Mouse (Mus musculus) midbrain, embryonic 11.5 days (tissue): ENCODE measurements around the gene Fndc3b. TPM values are rescaled to one million over a fixed set of nuclear protein-coding genes. Genes with fewer than 3 reads are reported as not detected.
A peak's percentile ranks its signal among the peaks of the same experiment; 100 is the strongest.

Experiments
- ATAC-seq: fragments of 200-750 bp; cut with Nextera tagmentation; 2 replicates; pipeline ENCODE4 v1.8.0; 2017; ENCODE audit warnings: moderate TSS enrichment, moderate library complexity; ENCODE audit not compliant: low FRiP score
- DNase-seq: peaks from one replicate; pipeline ENCODE4 v3.0.0; 2015; ENCODE audit warnings: low spot score; ENCODE audit errors: missing footprints
- H3K27ac ChIP-seq: fragments of 300-500 bp; sonication (generic); 2 replicates; pipeline ENCODE4 v1.5.1; 2014; ENCODE audit warnings: low read depth, low read length
- H3K27me3 ChIP-seq: fragments of 300-500 bp; sonication (generic); 2 replicates; pipeline ENCODE4 v1.6.1; 2014; ENCODE audit warnings: mild to moderate bottlenecking, low read length, moderate library complexity, mixed read lengths; ENCODE audit not compliant: control insufficient read depth, insufficient read depth
- H3K36me3 ChIP-seq: fragments of 300-500 bp; sonication (generic); 2 replicates; pipeline ENCODE4 v1.6.1; 2014; ENCODE audit warnings: mild to moderate bottlenecking, low read length, moderate library complexity, mixed read lengths; ENCODE audit not compliant: control insufficient read depth, insufficient read depth
- H3K4me1 ChIP-seq: fragments of 300-500 bp; sonication (generic); 2 replicates; pipeline ENCODE4 v1.6.1; 2014; ENCODE audit warnings: low read length; ENCODE audit not compliant: control insufficient read depth, insufficient read depth
- H3K4me2 ChIP-seq: fragments of 300-500 bp; sonication (generic); 2 replicates; pipeline ENCODE4 v1.6.1; 2014; ENCODE audit warnings: mild to moderate bottlenecking, moderate library complexity
- H3K4me3 ChIP-seq: fragments of 300-500 bp; sonication (generic); 2 replicates; pipeline ENCODE4 v1.5.1; 2014; ENCODE audit warnings: low read depth, low read length
- H3K9ac ChIP-seq: fragments of 300-500 bp; sonication (generic); 2 replicates; pipeline ENCODE4 v1.6.1; 2014; ENCODE audit warnings: low read length
- H3K9me3 ChIP-seq: fragments of 300-500 bp; sonication (generic); 2 replicates; pipeline ENCODE4 v1.6.1; 2016; ENCODE audit warnings: low read length; ENCODE audit not compliant: control insufficient read depth
- WGBS: fragments of 180-500 bp; shearing (Covaris S2); extraction: QIAGEN DNeasy Blood & Tissue Kit; methylation state at CpG from one replicate; pipeline ENCODE4 v1.1.7; 2014; 5-methylcytosine and 5-hydroxymethylcytosine counted together
- polyA plus RNA-seq: library from polyadenylated mRNA; unstranded; fragments of >200 nt; fragmentation: Nextera tagmentation; extraction: Ambion mirVana; gene quantifications from 2 replicates; pipeline ENCODE4 v1.2.1, GENCODE M21; 2014

Fndc3b gene
- polyA plus RNA-seq, 1 experiment from 2014 or later, result 10.1 TPM

DNA sequence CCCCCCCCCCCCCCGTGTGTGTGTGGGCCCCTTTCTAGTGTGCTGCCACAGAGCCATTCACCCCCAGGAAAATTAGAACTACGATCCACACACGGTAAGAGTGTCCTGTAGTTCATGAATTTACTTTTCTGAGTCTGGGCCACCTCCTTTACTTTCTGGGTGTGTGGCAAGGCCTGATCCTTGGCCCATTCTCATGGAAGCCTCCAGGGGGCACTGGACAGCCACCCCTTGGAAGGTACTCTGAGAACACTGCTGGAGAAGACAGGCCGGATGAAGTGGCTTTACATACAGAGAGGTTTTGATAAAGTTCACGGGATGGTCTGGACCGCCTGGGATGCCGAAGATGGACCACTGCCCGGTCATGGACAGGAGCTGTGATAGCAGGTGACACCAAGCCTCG lies 262.7 kb downstream of the Fndc3b start:
- H3K27ac ChIP-seq, result no peak overlapping the region
- H3K4me3 ChIP-seq, result no peak overlapping the region
- DNase-seq, result peak; percentile 79

GRCm38 (mm10) chr3:27439704-27440103 lies 271.4 kb downstream of the Fndc3b start:
- H3K4me2 ChIP-seq, result no peak overlapping the region
- no peaks in the 10 kb centered on the region for H3K9me3 ChIP-seq
- no peaks in the 10 kb centered on the region for H3K27me3 ChIP-seq
- 74% methylated on average over 16 of the region's 16 CpGs for WGBS
- H3K36me3 ChIP-seq, result 0 out of 2 replicates have a peak, but pooled peaks cover 2% of the 10 kb centered on the region
- H3K9ac ChIP-seq, result no peak overlapping the region
- no peak overlapping the region for H3K27ac ChIP-seq
- peaks cover 2% of the 10 kb centered on the region; the same call in 1 of the 2 replicates for H3K4me1 ChIP-seq
- DNase-seq (no peak), ATAC-seq (no peak)
- no peak overlapping the region for H3K4me3 ChIP-seq

More for the DNA sequence above, 262.7 kb downstream of the Fndc3b start:
- Histone ChIP-seq H3K36me3 (no peaks in the 10 kb centered on the region), H3K27me3 (no peaks in the 10 kb centered on the region), H3K9me3 (no peaks in the 10 kb centered on the region), H3K9ac (no peak overlapping the region), H3K4me1 (no peaks in the 10 kb centered on the region), H3K4me2 (no peak overlapping the region)
- whole genome bisulfite sequencing, result 92% methylated on average over 9 of the region's 9 CpGs
- ATAC-seq, result no peak

GRCm38 (mm10) chr3:27435096-27435620 lies 275.9 kb downstream of the Fndc3b start:
- 51% methylated on average over 6 of the region's 6 CpGs for WGBS
- H3K9ac ChIP-seq, result no peak overlapping the region
- no peaks in the 10 kb centered on the region for H3K9me3 ChIP-seq
- H3K4me2 ChIP-seq, result no peak overlapping the region
- H3K27ac ChIP-seq, result no peak overlapping the region
- no peak for ATAC-seq
- H3K4me3 ChIP-seq, result no peak overlapping the region
- peak; percentile 67 for DNase-seq
- no peaks in the 10 kb centered on the region for H3K27me3 ChIP-seq
- H3K36me3 ChIP-seq, result 0 out of 2 replicates have a peak, but pooled peaks cover 2% of the 10 kb centered on the region
- H3K4me1 ChIP-seq, result peaks cover 2% of the 10 kb centered on the region; the same call in 1 of the 2 replicates

DNA sequence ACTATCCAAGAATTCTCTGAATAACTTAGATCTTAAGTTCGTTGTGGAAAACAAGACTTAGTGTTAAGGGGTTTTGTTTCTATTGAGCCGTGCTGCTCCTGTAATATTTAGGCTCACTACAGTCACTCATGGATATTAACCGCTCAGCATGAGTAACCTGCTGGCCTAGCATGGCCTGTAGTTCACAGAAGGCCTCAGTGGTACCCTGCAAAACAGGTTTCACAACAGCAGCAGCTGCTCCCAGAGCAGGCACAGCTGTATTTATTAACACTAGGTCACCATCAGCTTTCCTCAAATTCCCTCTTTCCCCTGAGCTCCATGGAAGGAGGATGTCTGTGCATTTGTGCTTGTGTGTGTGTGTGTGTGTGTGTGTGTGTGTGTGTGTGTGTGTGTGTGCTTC lies 278.1 kb downstream of the Fndc3b start:
- ATAC-seq (no peak), DNase-seq (no peak)
- 86% methylated on average over 3 of the region's 3 CpGs for WGBS
- Histone ChIP-seq H3K36me3 (0 out of 2 replicates have a peak, but pooled peaks cover 2% of the 10 kb centered on the region), H3K4me3 (no peak overlapping the region), H3K27ac (no peak overlapping the region), H3K4me1 (peaks cover 2% of the 10 kb centered on the region; the same call in 1 of the 2 replicates), H3K27me3 (no peaks in the 10 kb centered on the region), H3K9ac (no peak overlapping the region), H3K9me3 (no peaks in the 10 kb centered on the region), H3K4me2 (no peak overlapping the region)

GRCm38 (mm10) chr3:27430621-27431263 lies 280.4 kb downstream of the Fndc3b start:
- ATAC-seq (no peak), DNase-seq (peak; percentile 72)
- Histone ChIP-seq H3K9ac (no peak overlapping the region), H3K4me2 (no peak overlapping the region), H3K27me3 (no peaks in the 10 kb centered on the region), H3K4me3 (no peak overlapping the region), H3K27ac (no peak overlapping the region), H3K36me3 (no peaks in the 10 kb centered on the region; the same call in 1 of the 2 replicates), H3K4me1 (peaks cover 2% of the 10 kb centered on the region; the same call in 1 of the 2 replicates), H3K9me3 (no peaks in the 10 kb centered on the region)
- 82% methylated on average over 13 of the region's 13 CpGs for WGBS

DNA sequence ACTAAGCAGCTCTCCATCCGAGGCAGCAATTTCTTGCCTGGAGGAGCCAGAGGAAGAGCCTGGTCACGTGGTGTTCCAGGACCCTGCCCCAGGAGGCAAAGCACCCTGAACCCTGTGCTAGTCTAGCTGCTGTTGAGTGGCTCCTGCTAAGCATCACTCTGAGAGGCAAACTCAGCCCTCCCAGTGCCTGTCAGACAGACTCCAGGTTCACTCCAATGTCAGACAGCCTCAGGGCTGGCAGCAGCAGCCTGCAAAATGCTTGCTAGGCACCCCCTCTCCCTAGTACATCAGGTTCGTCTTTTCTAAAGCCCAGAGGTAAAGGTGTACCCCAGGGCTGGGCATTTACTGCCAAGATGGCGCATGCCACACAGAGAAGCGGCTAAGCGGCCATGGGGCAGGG lies 283.7 kb downstream of the Fndc3b start:
- Histone ChIP-seq H3K9me3 (no peaks in the 10 kb centered on the region), H3K4me2 (no peak overlapping the region), H3K36me3 (no peaks in the 10 kb centered on the region; the same call in 1 of the 2 replicates), H3K4me3 (no peak overlapping the region), H3K4me1 (no peaks in the 10 kb centered on the region), H3K27me3 (no peaks in the 10 kb centered on the region), H3K9ac (no peak overlapping the region), H3K27ac (no peak overlapping the region)
- DNase-seq, result peak; percentile 80
- WGBS, result 88% methylated on average over 6 of the region's 6 CpGs
- ATAC-seq, result no peak

DNA sequence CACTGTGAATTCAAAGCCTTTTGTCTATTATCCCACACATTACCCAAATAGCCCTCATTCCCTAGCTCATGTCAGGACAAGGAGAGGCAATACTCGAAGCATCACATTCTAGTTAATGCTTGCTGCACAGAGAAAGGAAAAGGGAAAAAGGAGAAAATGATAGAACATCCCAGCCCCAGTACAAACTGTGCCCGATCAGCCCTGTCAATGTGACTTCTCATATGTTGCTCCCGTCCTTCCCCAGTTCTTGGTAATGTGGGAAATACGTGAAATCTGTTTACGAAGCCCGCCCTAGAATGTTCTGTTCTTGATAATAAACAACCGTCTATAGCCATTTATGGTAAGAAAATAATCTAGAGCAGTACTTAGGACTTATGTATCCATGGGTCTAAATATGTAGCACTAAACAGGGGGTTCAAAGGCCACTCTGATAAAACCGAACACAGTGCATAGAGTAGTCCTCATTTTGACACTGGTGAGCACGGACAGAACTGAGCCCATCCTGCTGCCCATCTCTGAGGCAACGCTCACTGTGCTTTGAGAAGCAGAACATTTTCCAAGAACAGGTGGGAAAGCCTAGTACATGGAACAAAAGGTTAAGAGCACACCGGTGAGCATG lies 286.9 kb downstream of the Fndc3b start:
- no peak overlapping the region for H3K9ac ChIP-seq
- no peak overlapping the region for H3K27ac ChIP-seq
- no peaks in the 10 kb centered on the region for H3K9me3 ChIP-seq
- ATAC-seq (no peak), DNase-seq (peak; percentile 51)
- no peaks in the 10 kb centered on the region for H3K27me3 ChIP-seq
- H3K4me2 ChIP-seq, result no peak overlapping the region
- no peaks in the 10 kb centered on the region; the same call in 1 of the 2 replicates for H3K36me3 ChIP-seq
- no peak overlapping the region for H3K4me3 ChIP-seq
- 90% methylated on average over 11 of the region's 11 CpGs for WGBS
- no peaks in the 10 kb centered on the region for H3K4me1 ChIP-seq

DNA sequence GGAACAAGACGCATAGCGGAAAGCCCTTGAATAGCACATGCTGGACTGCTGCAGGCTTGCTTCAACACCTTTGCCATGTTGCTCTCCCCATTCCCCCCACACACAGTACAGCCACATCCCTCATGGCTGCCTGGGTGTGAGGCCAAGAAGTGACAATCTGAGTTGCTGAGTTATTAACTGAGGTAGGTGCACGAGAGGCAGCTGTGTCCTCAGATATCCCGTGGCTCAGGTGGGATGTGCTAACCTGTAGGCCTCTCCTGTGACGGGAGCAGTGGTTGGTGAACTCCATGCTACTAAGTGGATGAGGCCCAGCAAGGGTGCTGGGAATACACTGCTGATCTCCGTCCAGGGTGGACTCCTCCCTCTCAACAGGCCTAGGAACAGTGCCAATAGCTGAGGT lies 288.6 kb downstream of the Fndc3b start:
- WGBS, result 91% methylated on average over 6 of the region's 6 CpGs

GRCm38 (mm10) chr3:27421980-27422379 lies 289.1 kb downstream of the Fndc3b start:
- no peak overlapping the region for H3K27ac ChIP-seq
- H3K4me1 ChIP-seq, result no peaks in the 10 kb centered on the region
- no peak overlapping the region for H3K4me3 ChIP-seq
- H3K4me2 ChIP-seq, result no peak overlapping the region
- H3K36me3 ChIP-seq, result no peaks in the 10 kb centered on the region; the same call in none of the 2 replicates
- 68% methylated on average over 12 of the region's 12 CpGs for WGBS
- DNase-seq, result peak; percentile 72
- no peak for ATAC-seq
- no peak overlapping the region for H3K9ac ChIP-seq
- H3K27me3 ChIP-seq, result no peaks in the 10 kb centered on the region
- H3K9me3 ChIP-seq, result no peaks in the 10 kb centered on the region

More for the DNA sequence above, 288.6 kb downstream of the Fndc3b start:
- H3K9ac ChIP-seq, result no peak overlapping the region
- no peaks in the 10 kb centered on the region; the same call in none of the 2 replicates for H3K36me3 ChIP-seq
- H3K4me2 ChIP-seq, result no peak overlapping the region
- ATAC-seq, result no peak
- H3K27me3 ChIP-seq, result no peaks in the 10 kb centered on the region
- no peak overlapping the region for H3K4me3 ChIP-seq
- peak; percentile 49 for DNase-seq
- H3K4me1 ChIP-seq, result no peaks in the 10 kb centered on the region
- H3K9me3 ChIP-seq, result no peaks in the 10 kb centered on the region
- H3K27ac ChIP-seq, result no peak overlapping the region
